Mouse (Mus musculus): ENCODE results near the gene Catsper1.
"Not testable (repeated sequence)": the region's sequence is repeated elsewhere in the genome, so short reads cannot be mapped to it uniquely, and the experiment has no call there.

Gene Catsper1

GRCm38 (mm10) chr19:5335441-5335840 lies at the start of gene Catsper1:
Catsper1 (plus strand) TSS chr19:5335741.
- no peak for DNase-seq (ENCODE audit: low spot score in 2 of 2)

- DNase-seq (ENCODE audit: low spot score in 2 of 2), result peak; percentile 98 to 99
These were observed 40.4 kb upstream of the Catsper1 start, which contains the start of gene Sf3b2 for GRCm38 (mm10) chr19:5294972-5295735. Sf3b2 (minus strand) TSS chr19:5295455.

GRCm38 (mm10) chr19:5295736-5296075 lies 39.8 kb upstream of the Catsper1 start:
- no peak for DNase-seq (ENCODE audit: low spot score in 2 of 2)

GRCm38 (mm10) chr19:5296630-5297029 lies 38.9 kb upstream of the Catsper1 start:
- DNase-seq (ENCODE audit: low spot score in 2 of 2), result peak; percentile 55 to 73

GRCm38 (mm10) chr19:5297903-5298800 lies 37.4 kb upstream of the Catsper1 start, which contains the start of gene Gal3st3:
Gal3st3 (plus strand) TSS chr19:5298331.
- peak; percentile 30 to 54 for DNase-seq (ENCODE audit: low spot score in 2 of 2)

GRCm38 (mm10) chr19:5300588-5300987 lies 35.0 kb upstream of the Catsper1 start:
- no peak for DNase-seq (ENCODE audit: low spot score in 2 of 2)

GRCm38 (mm10) chr19:5302455-5302854 lies 33.1 kb upstream of the Catsper1 start:
- no peak for DNase-seq (ENCODE audit: low spot score in 2 of 2)

- no peak for DNase-seq (ENCODE audit: low spot score in 2 of 2)
These were observed 29.3 kb upstream of the Catsper1 start for GRCm38 (mm10) chr19:5306279-5306678.

- DNase-seq (ENCODE audit: low spot score in 2 of 2), result no peak
These were observed 28.4 kb upstream of the Catsper1 start for GRCm38 (mm10) chr19:5306968-5307734.

- DNase-seq (ENCODE audit: low spot score in 2 of 2), result no peak
These were observed 26.5 kb upstream of the Catsper1 start for GRCm38 (mm10) chr19:5309025-5309424.

- no peak for DNase-seq (ENCODE audit: low spot score in 2 of 2)
These were observed 22.4 kb upstream of the Catsper1 start for GRCm38 (mm10) chr19:5313189-5313588.

- DNase-seq (ENCODE audit: low spot score in 2 of 2), result no peak
These were observed 11.7 kb upstream of the Catsper1 start for GRCm38 (mm10) chr19:5323801-5324200.

GRCm38 (mm10) chr19:5327970-5328369 lies 7.6 kb upstream of the Catsper1 start:
- DNase-seq (ENCODE audit: low spot score in 2 of 2), result no peak

- DNase-seq (ENCODE audit: low spot score in 2 of 2), result no peak
These were observed 800 bp upstream of the Catsper1 start for GRCm38 (mm10) chr19:5334741-5335140.

- peak; percentile 52 to 54 for DNase-seq (ENCODE audit: low spot score in 2 of 2)
These were observed 2.4 kb downstream of the Catsper1 start for GRCm38 (mm10) chr19:5337975-5338374.

GRCm38 (mm10) chr19:5341360-5341759 lies 5.8 kb downstream of the Catsper1 start:
- no peak for DNase-seq (ENCODE audit: low spot score in 2 of 2)

GRCm38 (mm10) chr19:5345297-5346131 lies 10.0 kb downstream of the Catsper1 start:
- no peak for DNase-seq (ENCODE audit: low spot score in 2 of 2)

- DNase-seq (ENCODE audit: low spot score in 2 of 2), result no peak
These were observed 12.5 kb downstream of the Catsper1 start for GRCm38 (mm10) chr19:5348064-5348463.

- DNase-seq (ENCODE audit: low spot score in 2 of 2), result peak in 1 of 2 experiments; percentile 2
These were observed 13.3 kb downstream of the Catsper1 start for GRCm38 (mm10) chr19:5348526-5349501.

GRCm38 (mm10) chr19:5349502-5349873 lies 13.9 kb downstream of the Catsper1 start, which contains the start of gene Cst6:
Cst6 (minus strand) TSS chr19:5349574.
- DNase-seq (ENCODE audit: low spot score in 2 of 2), result not testable (repeated sequence)

Data from right cerebral cortex, postnatal 36 days (tissue).